ENCODE assay signal across 20 mouse cellular contexts in genomic region chr4:136995361-136995760, GRCm38 (mm10). TPM values are rescaled to one million over a fixed set of nuclear protein-coding genes. Genes with fewer than 3 reads are reported as not detected.
DNase-seq lines count a peak whose midpoint lies in the region; ATAC-seq and TF ChIP-seq lines count a peak whose summit lies in the region.
"Had no signal": no experiment of that assay in that cellular context is flagged by ENCODE, and none has a peak within 500 bp of the region (broad histone marks: within the 10 kb centered on the region; RNA-seq: fewer than 3 reads in every experiment).

No protein-coding gene starts in this region.

- DNase-seq in midbrain, postnatal 0 days (ENCODE audit: low spot score): peak; percentile 65
- DNase-seq in midbrain, embryonic 14.5 days: no peak
- DNase-seq in brain, adult 2 months (ENCODE audit: low read depth, low spot score): peak; percentile 66
- peak; percentile 52 for DNase-seq in cerebellum, adult 8-10 months
- peak; percentile 36 for DNase-seq in ovary, postnatal 36 days (ENCODE audit: low spot score)
- no peak for DNase-seq in heart, postnatal 14 days
- no peak for DNase-seq in thymus, postnatal 25 days
- DNase-seq: gastrocnemius, adult 2 months; heart, adult 11 months; kidney, postnatal 10 days; layer of hippocampus, adult 9-11 months; lung, embryonic 14.5 days; retina, postnatal 1 day had no signal

- peaks cover 13% of the 10 kb centered on the region; the same call in 1 of the 2 replicates for H3K36me3 ChIP-seq in midbrain, postnatal 0 days (ENCODE audit: insufficient read depth, low read length)
- H3K36me3 ChIP-seq in midbrain, embryonic 14.5 days (ENCODE audit: control insufficient read depth, insufficient read depth, low read length): peaks cover 54% of the 10 kb centered on the region

- no peaks in the 10 kb centered on the region for H3K4me1 ChIP-seq in midbrain, postnatal 0 days (ENCODE audit: insufficient read depth, low read length)
- H3K4me1 ChIP-seq in midbrain, embryonic 14.5 days (ENCODE audit: control insufficient read depth, insufficient read depth, low read length): no peaks in the 10 kb centered on the region
- H3K4me1 ChIP-seq: neural tube, embryonic 12.5 days had no signal

- H3K4me2 ChIP-seq in midbrain, postnatal 0 days (ENCODE audit: low read depth, low read length, poor library complexity, severe bottlenecking): no peak overlapping the region
- no peak overlapping the region for H3K4me2 ChIP-seq in midbrain, embryonic 14.5 days (ENCODE audit: low read length)
- H3K4me2 ChIP-seq: liver, embryonic 11.5 days; lung, embryonic 14.5 days; neural tube, embryonic 12.5 days had no signal

- TF ChIP-seq CTCF in midbrain, postnatal 0 days (IDR thresholded peaks at IDR 0.05): no peak

- H3K4me3 ChIP-seq in midbrain, postnatal 0 days (ENCODE audit: low read depth, low read length): no peak overlapping the region
- H3K4me3 ChIP-seq in midbrain, embryonic 14.5 days (replicated peaks; ENCODE audit: low read depth, low read length): no peak overlapping the region
- H3K4me3 ChIP-seq: gastrocnemius, adult 2 months; neural tube, embryonic 12.5 days had no signal

- H3K9ac ChIP-seq in midbrain, postnatal 0 days (replicated peaks; ENCODE audit: low read length, poor library complexity, severe bottlenecking): no peak overlapping the region
- H3K9ac ChIP-seq in midbrain, embryonic 14.5 days (replicated peaks; ENCODE audit: low read length): no peak overlapping the region
- H3K9ac ChIP-seq: lung, embryonic 14.5 days; neural tube, embryonic 12.5 days had no signal

- H3K27me3 ChIP-seq in midbrain, postnatal 0 days (ENCODE audit: insufficient read depth, low read length): no peaks in the 10 kb centered on the region
- no peaks in the 10 kb centered on the region for H3K27me3 ChIP-seq in midbrain, embryonic 14.5 days (ENCODE audit: control insufficient read depth, insufficient read depth, low read length)
- H3K27me3 ChIP-seq: neural tube, embryonic 12.5 days had no signal

- ATAC-seq in midbrain, postnatal 0 days (ENCODE audit: low FRiP score): no peak
- no peak for ATAC-seq in midbrain, embryonic 14.5 days (ENCODE audit: low FRiP score, low TSS enrichment)
- ATAC-seq: CD4-positive, CD25-positive, alpha-beta regulatory T cell, adult 4 months; forebrain, embryonic 14.5 days; intestine, embryonic 16.5 days had no signal

- H3K9me3 ChIP-seq in midbrain, postnatal 0 days (ENCODE audit: low read length): no peaks in the 10 kb centered on the region
- H3K9me3 ChIP-seq in midbrain, embryonic 14.5 days (ENCODE audit: control insufficient read depth, low read length): no peaks in the 10 kb centered on the region
- H3K9me3 ChIP-seq: neural tube, embryonic 12.5 days had no signal

- intact Hi-C loops in heart, postnatal 14 days (cut with DNase I): no loop called here

- 82% methylated on average over 14 of the region's 14 CpGs for WGBS in midbrain, postnatal 0 days
- WGBS in midbrain, embryonic 14.5 days: 91% methylated on average over 14 of the region's 14 CpGs

- no peak overlapping the region for H3K27ac ChIP-seq in midbrain, postnatal 0 days (ENCODE audit: low read depth, low read length)
- H3K27ac ChIP-seq in midbrain, embryonic 14.5 days (replicated peaks; ENCODE audit: low read depth, low read length): no peak overlapping the region
- H3K27ac ChIP-seq: gastrocnemius, adult 2 months; neural tube, embryonic 12.5 days had no signal

RNA-seq across cellular contexts. Expression of gene Epha8, which starts 38.7 kb away (rescaled TPM):
- total RNA-seq in midbrain, postnatal 0 days (2014; rRNA removed): 49.9 and 51.1 TPM in 2 replicates
- 17.3 and 18.3 TPM in 2 replicates for polyA plus RNA-seq in midbrain, postnatal 0 days (2015; fragmentation: Nextera tagmentation; extraction: Ambion mirVana)
- polyA plus RNA-seq in midbrain, embryonic 14.5 days (2014; fragmentation: Nextera tagmentation; extraction: Ambion mirVana): 18.5 and 20.5 TPM in 2 replicates
- not detected for total RNA-seq in heart, postnatal 14 days (2021)
- total RNA-seq: gastrocnemius, adult 2 months; MEL had no signal
- polyA plus RNA-seq: CD4-positive, CD25-positive, alpha-beta regulatory T cell, adult 4 months; heart, embryonic 14.5 days had no signal

RNA-seq across cellular contexts. Expression of gene Zbtb40, which starts 53.2 kb away (rescaled TPM):
- total RNA-seq in midbrain, postnatal 0 days (2014; rRNA removed): 7.5 and 8.4 TPM in 2 replicates
- 0.99 and 1.2 TPM in 2 replicates for polyA plus RNA-seq in midbrain, postnatal 0 days (2015; fragmentation: Nextera tagmentation; extraction: Ambion mirVana)
- 3.4 and 4.3 TPM in 2 replicates for polyA plus RNA-seq in midbrain, embryonic 14.5 days (2014; fragmentation: Nextera tagmentation; extraction: Ambion mirVana)
- total RNA-seq in heart, postnatal 14 days (2021): 1 to 10 TPM; 6.5 to 8.2 TPM

Comparison
In these comparisons a context has a peak if more than half of its experiments do, and no peak if none do; other contexts are left out.
1. DNase-seq: peak in midbrain, postnatal 0 days (single experiment), brain, adult 2 months (single experiment), cerebellum, adult 8-10 months (single experiment) and ovary, postnatal 36 days (single experiment); none in midbrain, embryonic 14.5 days (single experiment), heart, postnatal 14 days (0 of 2) and thymus, postnatal 25 days (single experiment).
2. RNA of gene Epha8, which starts 38.7 kb away (total RNA-seq): 49.9 to 51.1 TPM in midbrain, postnatal 0 days; not detected in heart, postnatal 14 days; every median in the first group is over 10 times any median in the second.